Mouse (Mus musculus) cortical plate, adult 2 months (tissue): ENCODE measurements at regions not wholly inside any gene's neighbourhood (a gene's known extent, or its start where the extent isn't known, plus 50 kb on each side); places are given as distances from the start of the nearest gene placed in this dataset.

Source experiments
- CTCF ChIP-seq: fragments of 200-500 bp; IDR thresholded peaks from 2 replicates; pipeline ENCODE4 v1.5.1; 2011; ENCODE audit warnings: mild to moderate bottlenecking, control low read depth, low read length; ENCODE audit not compliant: insufficient read depth; ENCODE audit errors: extremely low read depth
- POLR2A ChIP-seq: fragments of 200-500 bp; IDR thresholded peaks from 2 replicates; pipeline ENCODE4 v1.6.1; 2011; ENCODE audit warnings: mild to moderate bottlenecking, low read length, control low read depth; ENCODE audit not compliant: insufficient read depth; ENCODE audit errors: extremely low read depth

DNA sequence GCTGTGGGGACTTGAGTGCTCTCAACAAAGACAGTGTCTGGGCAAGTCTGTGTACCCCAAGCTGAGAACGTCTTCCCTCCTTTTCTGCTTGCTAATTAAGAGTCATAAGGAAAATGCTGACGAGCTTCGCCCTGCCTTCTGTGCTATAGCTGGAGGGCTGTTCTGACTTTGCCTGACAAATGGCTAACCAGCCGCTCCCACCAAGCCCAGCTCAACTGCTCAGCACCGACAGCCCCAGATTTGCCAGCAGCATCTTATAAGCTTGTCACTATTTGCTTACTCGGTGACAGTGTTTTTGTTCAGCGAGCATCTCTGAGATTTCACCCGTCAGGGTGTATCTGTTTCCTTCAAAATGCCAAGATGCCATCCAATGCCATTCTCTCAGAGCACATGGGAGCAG, 150.6 kb upstream of the Pgrmc2 start:
- TF ChIP-seq CTCF, result no peak
- TF ChIP-seq POLR2A, result no peak
